31 mouse cellular contexts compared by ENCODE assay signal in the genomic region with DNA sequence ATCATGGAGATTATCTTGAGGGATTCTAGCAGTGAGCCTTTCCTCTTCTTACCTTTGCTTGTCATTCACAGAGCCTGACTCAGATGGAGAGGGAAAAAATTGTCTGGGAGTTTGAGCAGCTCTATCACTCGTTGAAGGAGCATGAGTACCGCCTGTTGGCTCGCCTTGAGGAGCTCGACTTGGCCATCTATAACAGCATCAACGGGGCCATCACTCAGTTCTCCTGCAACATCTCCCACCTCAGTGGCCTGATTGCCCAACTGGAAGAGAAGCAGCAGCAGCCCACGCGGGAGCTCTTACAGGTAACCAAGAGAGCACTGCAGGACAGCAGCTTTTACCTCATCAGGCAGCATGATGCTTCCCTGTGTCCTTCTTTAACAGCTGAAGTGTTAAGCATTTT. TPM values are rescaled to one million over a fixed set of nuclear protein-coding genes. Genes with fewer than 3 reads are reported as not detected.
"Had no signal": no experiment of that assay in that cellular context is flagged by ENCODE, and none has a peak within 500 bp of the region (broad histone marks: within the 10 kb centered on the region; RNA-seq: fewer than 3 reads in every experiment).

No protein-coding gene starts in this region.

- H3K9ac ChIP-seq: kidney, embryonic 15.5 days; limb, embryonic 12.5 days; limb, embryonic 15.5 days; liver, embryonic 14.5 days; lung, embryonic 15.5 days; neural tube, embryonic 13.5 days; stomach, embryonic 15.5 days had no signal

- H3K9me3 ChIP-seq: kidney, embryonic 15.5 days; limb, embryonic 12.5 days; limb, embryonic 15.5 days; lung, embryonic 15.5 days; megakaryocyte, embryonic 14.5 days; neural tube, embryonic 13.5 days; stomach, embryonic 15.5 days had no signal

- H3K27me3 ChIP-seq: kidney, embryonic 15.5 days; limb, embryonic 12.5 days; limb, embryonic 15.5 days; lung, embryonic 15.5 days; megakaryocyte, embryonic 14.5 days; neural tube, embryonic 13.5 days; stomach, embryonic 15.5 days had no signal

- ATAC-seq: inflammation-experienced regulatory T-cells, adult 6 months had no signal

- DNase-seq: kidney, adult 8-10 months; kidney, postnatal 10 days; kidney, postnatal 36 days; layer of hippocampus, postnatal 36 days; lung, adult 18-20 months; lung, postnatal 10 days; lung, postnatal 36 days; midbrain, embryonic 14.5 days; retina, postnatal 1 day; right cerebral cortex, postnatal 25 days; spleen, adult 18-20 months; thymus, adult 2 months; thymus, postnatal 14 days; thymus, postnatal 4 days had no signal

- H3K4me2 ChIP-seq: kidney, embryonic 15.5 days; limb, embryonic 12.5 days; limb, embryonic 15.5 days; neural tube, embryonic 13.5 days; stomach, embryonic 15.5 days had no signal

- H3K27ac ChIP-seq: kidney, embryonic 15.5 days; left cerebral cortex, adult 2 months; limb, embryonic 12.5 days; limb, embryonic 15.5 days; liver, embryonic 14.5 days; lung, embryonic 15.5 days; neural tube, embryonic 13.5 days; stomach, embryonic 15.5 days had no signal

- H3K4me3 ChIP-seq: left cerebral cortex, adult 2 months; limb, embryonic 12.5 days; limb, embryonic 15.5 days; lung, embryonic 15.5 days; megakaryocyte, embryonic 14.5 days; myocyte; neural tube, embryonic 13.5 days; stomach, embryonic 15.5 days had no signal

RNA-seq across cellular contexts. Expression of gene Olfr1368, which starts 38.0 kb away (rescaled TPM):
- total RNA-seq: layer of hippocampus, adult 8-10 months; layer of hippocampus, postnatal 10 days; layer of hippocampus, postnatal 36 days; left cerebral cortex, adult 2 months; left cerebral cortex, postnatal 10 days; left cerebral cortex, postnatal 36 days; monocyte, adult 5-6 weeks; neutrophil, adult 5-6 weeks had no signal
- polyA plus RNA-seq: inflammation-experienced regulatory T-cells, adult 6 months; kidney, embryonic 15.5 days; limb, embryonic 12.5 days; limb, embryonic 15.5 days; liver, embryonic 14.5 days; lung, embryonic 15.5 days; midbrain, embryonic 14.5 days; myocyte; neural tube, embryonic 13.5 days; stomach, embryonic 15.5 days; thymus, adult 2 months had no signal

RNA-seq across cellular contexts. Expression of gene Olfr263, which starts 54.2 kb away (rescaled TPM):
- total RNA-seq: layer of hippocampus, adult 8-10 months; layer of hippocampus, postnatal 10 days; layer of hippocampus, postnatal 36 days; left cerebral cortex, adult 2 months; left cerebral cortex, postnatal 10 days; left cerebral cortex, postnatal 36 days; monocyte, adult 5-6 weeks; neutrophil, adult 5-6 weeks had no signal
- polyA plus RNA-seq: inflammation-experienced regulatory T-cells, adult 6 months; kidney, embryonic 15.5 days; limb, embryonic 12.5 days; limb, embryonic 15.5 days; liver, embryonic 14.5 days; lung, embryonic 15.5 days; midbrain, embryonic 14.5 days; myocyte; neural tube, embryonic 13.5 days; stomach, embryonic 15.5 days; thymus, adult 2 months had no signal
